Mouse (Mus musculus): ENCODE data around the gene Elmo3. TPM values are rescaled to one million over a fixed set of nuclear protein-coding genes. Genes with fewer than 3 reads are reported as not detected.
"Not testable (repeated sequence)": the region's sequence is repeated elsewhere in the genome, so short reads cannot be mapped to it uniquely, and the experiment has no call there.

Gene Elmo3
- total RNA-seq, 1 experiment from 2014 or later: 4.6 TPM

GRCm38 (mm10) chr8:105291802-105292201 lies 13.6 kb upstream of the Elmo3 start:
- not testable (repeated sequence) for ATAC-seq (replicated peaks in 1 of 2; ENCODE audit: insufficient read depth in 1 of 2, low FRiP score in 2 of 2, low TSS enrichment in 1 of 2, low read depth in 1 of 2, poor library complexity in 2 of 2, severe bottlenecking in 2 of 2)

GRCm38 (mm10) chr8:105292471-105292870 lies 12.9 kb upstream of the Elmo3 start:
- no peak for ATAC-seq (replicated peaks in 1 of 2; ENCODE audit: insufficient read depth in 1 of 2, low FRiP score in 2 of 2, low TSS enrichment in 1 of 2, low read depth in 1 of 2, poor library complexity in 2 of 2, severe bottlenecking in 2 of 2)

GRCm38 (mm10) chr8:105293405-105293804 lies 12.0 kb upstream of the Elmo3 start:
- ATAC-seq (replicated peaks in 1 of 2; ENCODE audit: insufficient read depth in 1 of 2, low FRiP score in 2 of 2, low TSS enrichment in 1 of 2, low read depth in 1 of 2, poor library complexity in 2 of 2, severe bottlenecking in 2 of 2): no peak

GRCm38 (mm10) chr8:105294776-105295175 lies 10.6 kb upstream of the Elmo3 start:
- ATAC-seq (replicated peaks in 1 of 2; ENCODE audit: insufficient read depth in 1 of 2, low FRiP score in 2 of 2, low TSS enrichment in 1 of 2, low read depth in 1 of 2, poor library complexity in 2 of 2, severe bottlenecking in 2 of 2): no peak

GRCm38 (mm10) chr8:105295256-105295655 lies 10.1 kb upstream of the Elmo3 start:
- ATAC-seq (replicated peaks in 1 of 2; ENCODE audit: insufficient read depth in 1 of 2, low FRiP score in 2 of 2, low TSS enrichment in 1 of 2, low read depth in 1 of 2, poor library complexity in 2 of 2, severe bottlenecking in 2 of 2): no peak

GRCm38 (mm10) chr8:105295895-105296573 lies 9.4 kb upstream of the Elmo3 start, which contains the start of gene Exoc3l:
TSS of gene Exoc3l (minus strand) at chr8:105296101.
- ATAC-seq (replicated peaks in 1 of 2; ENCODE audit: insufficient read depth in 1 of 2, low FRiP score in 2 of 2, low TSS enrichment in 1 of 2, low read depth in 1 of 2, poor library complexity in 2 of 2, severe bottlenecking in 2 of 2): peak in 1 of 2 experiments; percentile 24; a peak in 1 of 4 replicates

GRCm38 (mm10) chr8:105297511-105298192 lies 7.7 kb upstream of the Elmo3 start, which contains the start of gene E2f4:
TSS of gene E2f4 (plus strand) at chr8:105297663.
- peak; percentile 83 to 92 for ATAC-seq (replicated peaks in 1 of 2; ENCODE audit: insufficient read depth in 1 of 2, low FRiP score in 2 of 2, low TSS enrichment in 1 of 2, low read depth in 1 of 2, poor library complexity in 2 of 2, severe bottlenecking in 2 of 2)

GRCm38 (mm10) chr8:105298351-105299252 lies 6.8 kb upstream of the Elmo3 start:
- no peak for ATAC-seq (replicated peaks in 1 of 2; ENCODE audit: insufficient read depth in 1 of 2, low FRiP score in 2 of 2, low TSS enrichment in 1 of 2, low read depth in 1 of 2, poor library complexity in 2 of 2, severe bottlenecking in 2 of 2)

- no peak for ATAC-seq (replicated peaks in 1 of 2; ENCODE audit: insufficient read depth in 1 of 2, low FRiP score in 2 of 2, low TSS enrichment in 1 of 2, low read depth in 1 of 2, poor library complexity in 2 of 2, severe bottlenecking in 2 of 2)
Measured at GRCm38 (mm10) chr8:105299962-105300361, 5.4 kb upstream of the Elmo3 start.

GRCm38 (mm10) chr8:105303396-105303795 lies 2.0 kb upstream of the Elmo3 start:
- ATAC-seq (replicated peaks in 1 of 2; ENCODE audit: insufficient read depth in 1 of 2, low FRiP score in 2 of 2, low TSS enrichment in 1 of 2, low read depth in 1 of 2, poor library complexity in 2 of 2, severe bottlenecking in 2 of 2): no peak

GRCm38 (mm10) chr8:105303874-105304273 lies 1.5 kb upstream of the Elmo3 start:
- ATAC-seq (replicated peaks in 1 of 2; ENCODE audit: insufficient read depth in 1 of 2, low FRiP score in 2 of 2, low TSS enrichment in 1 of 2, low read depth in 1 of 2, poor library complexity in 2 of 2, severe bottlenecking in 2 of 2): no peak

GRCm38 (mm10) chr8:105304325-105305210 lies 833 bp upstream of the Elmo3 start:
- ATAC-seq (replicated peaks in 1 of 2; ENCODE audit: insufficient read depth in 1 of 2, low FRiP score in 2 of 2, low TSS enrichment in 1 of 2, low read depth in 1 of 2, poor library complexity in 2 of 2, severe bottlenecking in 2 of 2): peak in 1 of 2 experiments; percentile 46; a peak in 2 of 4 replicates

- no peak for ATAC-seq (replicated peaks in 1 of 2; ENCODE audit: insufficient read depth in 1 of 2, low FRiP score in 2 of 2, low TSS enrichment in 1 of 2, low read depth in 1 of 2, poor library complexity in 2 of 2, severe bottlenecking in 2 of 2)
Measured at GRCm38 (mm10) chr8:105306146-105306691, 818 bp downstream of the Elmo3 start.

- no peak for ATAC-seq (replicated peaks in 1 of 2; ENCODE audit: insufficient read depth in 1 of 2, low FRiP score in 2 of 2, low TSS enrichment in 1 of 2, low read depth in 1 of 2, poor library complexity in 2 of 2, severe bottlenecking in 2 of 2)
Measured at GRCm38 (mm10) chr8:105307670-105308069, 2.3 kb downstream of the Elmo3 start.

- ATAC-seq (replicated peaks in 1 of 2; ENCODE audit: insufficient read depth in 1 of 2, low FRiP score in 2 of 2, low TSS enrichment in 1 of 2, low read depth in 1 of 2, poor library complexity in 2 of 2, severe bottlenecking in 2 of 2): no peak
Measured at GRCm38 (mm10) chr8:105308428-105308827, 3.0 kb downstream of the Elmo3 start.

- no peak for ATAC-seq (replicated peaks in 1 of 2; ENCODE audit: insufficient read depth in 1 of 2, low FRiP score in 2 of 2, low TSS enrichment in 1 of 2, low read depth in 1 of 2, poor library complexity in 2 of 2, severe bottlenecking in 2 of 2)
Measured at GRCm38 (mm10) chr8:105309142-105309847, 3.9 kb downstream of the Elmo3 start.

All from hematopoietic stem cell, adult 5-6 weeks (primary cell).